Mouse (Mus musculus): Measurements from ENCODE around the gene Myh1. TPM values are rescaled to one million over a fixed set of nuclear protein-coding genes. Genes with fewer than 3 reads are reported as not detected.

The Myh1 gene
- 0.23 and 0.24 TPM in 2 replicates for total RNA-seq (2014; rRNA removed)
- polyA plus RNA-seq (2015; fragmentation: Nextera tagmentation; extraction: Ambion mirVana) = 0.10 and 0.12 TPM in 2 replicates

DNA sequence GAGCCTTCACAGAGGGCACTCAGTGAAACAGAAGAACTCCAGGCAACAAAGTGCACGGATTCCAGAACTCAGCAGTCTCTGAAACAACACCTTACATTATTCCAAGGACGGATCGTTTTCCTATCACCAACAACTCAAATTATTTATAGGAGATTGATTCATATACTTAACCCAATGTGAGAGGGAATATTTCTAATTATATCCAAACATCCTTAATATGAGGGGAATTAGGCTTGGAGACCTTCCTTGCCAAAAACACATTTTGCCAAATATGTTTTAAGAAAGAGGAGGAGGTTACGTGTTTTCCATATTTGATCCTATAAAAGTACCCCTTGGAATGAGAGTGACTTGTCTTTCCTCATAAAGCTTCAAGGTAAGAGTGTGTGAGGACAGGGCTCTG lies at the start of gene Myh1:
Myh1 (plus strand) TSS at position 301 of the 400 bp plus-strand sequence.
- WGBS = 72% methylated on average over 4 of the region's 4 CpGs
- no peaks in the 10 kb centered on the region for H3K27me3 ChIP-seq (ENCODE audit: insufficient read depth, low read length)
- H3K27ac ChIP-seq (ENCODE audit: low read depth, low read length) = no peak within 1 kb of the TSS
- TF ChIP-seq CTCF (IDR thresholded peaks at IDR 0.05; ENCODE audit: low read depth) = no peak
- ATAC-seq = no peak
- no peaks in the 10 kb centered on the region for H3K36me3 ChIP-seq (ENCODE audit: insufficient read depth)
- H3K9me3 ChIP-seq (ENCODE audit: low read length) = no peaks in the 10 kb centered on the region
- H3K4me2 ChIP-seq (ENCODE audit: low read depth) = no peak within 1 kb of the TSS
- DNase-seq = no peak
- no peaks in the 10 kb centered on the region for H3K4me1 ChIP-seq (ENCODE audit: insufficient read depth)
- H3K4me3 ChIP-seq (ENCODE audit: low read depth, low read length) = no peak within 1 kb of the TSS
- H3K9ac ChIP-seq = no peak within 1 kb of the TSS

- H3K27me3 ChIP-seq (ENCODE audit: insufficient read depth, low read length) = no peaks in the 10 kb centered on the region
- no peak overlapping the region for H3K9ac ChIP-seq
- ATAC-seq (no peak), DNase-seq (no peak)
- no peaks in the 10 kb centered on the region; the same call in none of the 2 replicates for H3K4me1 ChIP-seq (ENCODE audit: insufficient read depth)
- no peaks in the 10 kb centered on the region for H3K9me3 ChIP-seq (ENCODE audit: low read length)
- H3K4me3 ChIP-seq (ENCODE audit: low read depth, low read length) = no peak overlapping the region
- no peak overlapping the region for H3K4me2 ChIP-seq (ENCODE audit: low read depth)
- H3K36me3 ChIP-seq (ENCODE audit: insufficient read depth) = no peaks in the 10 kb centered on the region
- WGBS = 81% methylated on average over 2 of the region's 2 CpGs
- no peak for TF ChIP-seq CTCF (IDR thresholded peaks at IDR 0.05; ENCODE audit: low read depth)
- no peak overlapping the region for H3K27ac ChIP-seq (ENCODE audit: low read depth, low read length)
These were observed 49.6 kb upstream of the Myh1 start for GRCm38 (mm10) chr11:67150237-67150636.

DNA sequence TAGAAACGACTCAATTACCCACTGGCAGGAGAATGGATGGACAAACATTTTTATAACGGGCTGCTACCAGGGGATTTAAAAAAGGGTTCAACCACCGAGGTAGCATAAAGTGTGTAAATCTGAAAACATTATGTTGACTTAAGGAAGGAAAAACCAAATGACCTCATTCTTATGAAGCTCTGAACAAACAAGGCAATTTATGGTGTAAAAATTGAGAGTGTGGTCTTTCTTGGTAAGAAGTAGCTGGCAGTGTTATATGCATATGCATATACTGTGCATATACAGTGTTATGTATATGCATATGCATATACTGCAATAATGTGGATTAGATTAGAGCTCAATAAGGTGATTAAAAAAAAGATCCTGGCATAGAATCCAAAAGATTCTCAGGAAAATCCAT lies 48.7 kb upstream of the Myh1 start:
- DNase-seq = no peak
- Histone ChIP-seq H3K27ac (ENCODE audit: low read depth, low read length) (no peak overlapping the region), H3K4me3 (ENCODE audit: low read depth, low read length) (no peak overlapping the region), H3K27me3 (ENCODE audit: insufficient read depth, low read length) (no peaks in the 10 kb centered on the region), H3K36me3 (ENCODE audit: insufficient read depth) (no peaks in the 10 kb centered on the region), H3K4me1 (ENCODE audit: insufficient read depth) (no peaks in the 10 kb centered on the region; the same call in none of the 2 replicates), H3K9me3 (ENCODE audit: low read length) (no peaks in the 10 kb centered on the region), H3K9ac (no peak overlapping the region), H3K4me2 (ENCODE audit: low read depth) (no peak overlapping the region)
- 67% methylated on average over 3 of the region's 3 CpGs for WGBS
- no peak for ATAC-seq
- TF ChIP-seq CTCF (IDR thresholded peaks at IDR 0.05; ENCODE audit: low read depth) = no peak

DNA sequence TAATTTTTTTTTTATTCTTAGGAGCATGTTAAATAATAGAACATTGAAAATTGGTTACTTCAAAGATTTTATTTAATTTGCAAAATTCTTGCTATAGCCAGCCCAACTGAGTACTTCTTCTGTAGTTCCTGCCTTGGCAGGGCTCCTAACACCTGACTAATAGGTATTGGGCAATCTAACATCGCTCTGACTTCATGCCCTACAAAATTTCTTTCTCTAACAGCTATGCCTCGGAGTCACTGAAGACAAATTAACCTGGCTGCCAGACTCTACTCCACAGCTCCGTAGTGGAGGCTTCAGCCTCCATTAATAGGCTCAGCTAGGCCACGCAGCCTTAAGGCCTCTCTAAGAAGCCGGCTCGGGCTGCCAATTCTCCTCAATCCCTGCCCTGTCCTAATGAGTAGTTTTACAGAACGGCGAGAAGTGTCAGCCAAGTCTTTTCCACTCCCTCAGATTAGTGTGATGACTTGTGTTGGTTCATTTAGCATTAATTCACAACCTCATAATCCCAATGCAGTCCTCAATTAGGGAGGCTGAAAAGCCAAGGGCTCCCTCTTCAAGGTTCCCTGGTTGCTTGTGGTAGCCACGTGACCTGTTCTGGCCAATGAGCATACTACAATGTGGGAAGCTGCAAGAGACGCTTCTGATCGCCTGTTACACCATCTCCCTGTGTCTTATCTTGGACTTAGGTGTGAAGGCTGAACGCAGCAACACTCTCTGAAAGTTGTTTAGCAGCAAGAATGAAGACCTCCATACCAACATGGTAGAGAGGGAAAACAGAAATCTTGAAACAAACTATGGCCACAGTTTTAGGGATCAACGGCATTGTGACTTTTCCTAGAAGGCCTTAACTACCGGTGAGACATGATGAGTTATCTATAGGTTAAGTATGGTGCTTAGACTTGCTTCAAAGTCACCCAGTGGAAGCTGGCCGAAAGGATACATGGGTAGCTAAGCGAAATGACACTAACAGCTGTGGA lies 47.9 kb upstream of the Myh1 start:
- WGBS = 53% methylated on average over 16 of the region's 16 CpGs
- H3K27ac ChIP-seq (ENCODE audit: low read depth, low read length) = no peak overlapping the region
- H3K4me1 ChIP-seq (ENCODE audit: insufficient read depth) = no peaks in the 10 kb centered on the region; the same call in none of the 2 replicates
- DNase-seq (no peak), ATAC-seq (no peak)
- no peaks in the 10 kb centered on the region for H3K36me3 ChIP-seq (ENCODE audit: insufficient read depth)
- H3K4me3 ChIP-seq (ENCODE audit: low read depth, low read length) = no peak overlapping the region
- H3K9ac ChIP-seq = no peak overlapping the region
- H3K4me2 ChIP-seq (ENCODE audit: low read depth) = no peak overlapping the region
- H3K9me3 ChIP-seq (ENCODE audit: low read length) = no peaks in the 10 kb centered on the region
- no peak for TF ChIP-seq CTCF (IDR thresholded peaks at IDR 0.05; ENCODE audit: low read depth)
- no peaks in the 10 kb centered on the region for H3K27me3 ChIP-seq (ENCODE audit: insufficient read depth, low read length)

- H3K9me3 ChIP-seq (ENCODE audit: low read length) = no peaks in the 10 kb centered on the region
- no peak overlapping the region for H3K4me2 ChIP-seq (ENCODE audit: low read depth)
- peak; percentile 72 for DNase-seq
- peak; percentile 81 for ATAC-seq
- no peaks in the 10 kb centered on the region for H3K27me3 ChIP-seq (ENCODE audit: insufficient read depth, low read length)
- no peak for TF ChIP-seq CTCF (IDR thresholded peaks at IDR 0.05; ENCODE audit: low read depth)
- H3K36me3 ChIP-seq (ENCODE audit: insufficient read depth) = no peaks in the 10 kb centered on the region
- no peaks in the 10 kb centered on the region; the same call in none of the 2 replicates for H3K4me1 ChIP-seq (ENCODE audit: insufficient read depth)
- H3K27ac ChIP-seq (ENCODE audit: low read depth, low read length) = no peak overlapping the region
- no peak overlapping the region for H3K9ac ChIP-seq
- 0% methylated on average over 1 of the region's 1 CpGs for WGBS
- H3K4me3 ChIP-seq (ENCODE audit: low read depth, low read length) = no peak overlapping the region
These were observed 46.7 kb upstream of the Myh1 start for GRCm38 (mm10) chr11:67153123-67153522.

DNA sequence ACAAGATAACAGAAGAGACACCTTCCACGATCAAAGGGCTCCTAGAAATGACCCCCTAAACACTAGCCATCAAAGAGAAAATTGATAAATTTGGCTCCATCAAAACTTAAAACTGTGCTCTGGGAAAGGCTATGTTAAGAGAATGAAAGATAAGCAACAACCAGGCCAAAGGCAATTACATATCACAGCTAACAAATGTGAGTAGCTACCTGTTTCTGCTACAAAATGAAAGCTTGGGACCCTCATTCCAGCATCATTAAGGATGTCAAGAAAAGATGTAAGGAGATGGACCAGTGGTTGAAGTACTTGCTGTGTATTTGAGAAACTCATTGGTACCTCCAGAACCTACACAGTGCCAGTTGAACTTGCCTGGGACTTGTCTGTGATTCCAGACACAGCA lies 46.0 kb upstream of the Myh1 start:
- 69% methylated on average over 1 of the region's 1 CpGs for WGBS
- no peaks in the 10 kb centered on the region; the same call in none of the 2 replicates for H3K4me1 ChIP-seq (ENCODE audit: insufficient read depth)
- no peak overlapping the region for H3K27ac ChIP-seq (ENCODE audit: low read depth, low read length)
- H3K36me3 ChIP-seq (ENCODE audit: insufficient read depth) = no peaks in the 10 kb centered on the region
- ATAC-seq = no peak
- H3K27me3 ChIP-seq (ENCODE audit: insufficient read depth, low read length) = no peaks in the 10 kb centered on the region
- no peak for DNase-seq
- H3K9ac ChIP-seq = no peak overlapping the region
- no peaks in the 10 kb centered on the region for H3K9me3 ChIP-seq (ENCODE audit: low read length)
- H3K4me3 ChIP-seq (ENCODE audit: low read depth, low read length) = no peak overlapping the region
- no peak for TF ChIP-seq CTCF (IDR thresholded peaks at IDR 0.05; ENCODE audit: low read depth)
- H3K4me2 ChIP-seq (ENCODE audit: low read depth) = no peak overlapping the region

GRCm38 (mm10) chr11:67155650-67156049 lies 44.2 kb upstream of the Myh1 start:
- Histone ChIP-seq H3K9ac (no peak overlapping the region), H3K36me3 (ENCODE audit: insufficient read depth) (no peaks in the 10 kb centered on the region), H3K4me3 (ENCODE audit: low read depth, low read length) (no peak overlapping the region), H3K27me3 (ENCODE audit: insufficient read depth, low read length) (no peaks in the 10 kb centered on the region), H3K9me3 (ENCODE audit: low read length) (no peaks in the 10 kb centered on the region), H3K4me2 (ENCODE audit: low read depth) (no peak overlapping the region), H3K4me1 (ENCODE audit: insufficient read depth) (no peaks in the 10 kb centered on the region; the same call in 1 of the 2 replicates), H3K27ac (ENCODE audit: low read depth, low read length) (no peak overlapping the region)
- ATAC-seq (no peak), DNase-seq (no peak)
- 92% methylated on average over 2 of the region's 2 CpGs for WGBS
- TF ChIP-seq CTCF (IDR thresholded peaks at IDR 0.05; ENCODE audit: low read depth) = no peak

All from forebrain, postnatal 0 days (tissue).